Mouse (Mus musculus) forebrain, embryonic 10.5 days (tissue): ENCODE measurements around the gene Mgam. TPM values are rescaled to one million over a fixed set of nuclear protein-coding genes. Genes with fewer than 3 reads are reported as not detected.
"Not testable (repeated sequence)": the region's sequence is repeated elsewhere in the genome, so short reads cannot be mapped to it uniquely, and the experiment has no call there.

Source experiments
- DNase-seq: peaks from one replicate; pipeline ENCODE4 v3.0.0-alpha.2; 2017; ENCODE audit warnings: low spot score; ENCODE audit errors: extremely low spot score
- H3K27ac ChIP-seq: fragments of 300-500 bp; sonication (generic); 2 replicates; pipeline ENCODE4 v1.5.1; 2016; ENCODE audit warnings: mild to moderate bottlenecking
- H3K27me3 ChIP-seq: fragments of 300-500 bp; sonication (generic); 2 replicates; pipeline ENCODE4 v1.6.1; 2016; ENCODE audit warnings: mild to moderate bottlenecking; ENCODE audit not compliant: poor library complexity, severe bottlenecking
- H3K36me3 ChIP-seq: fragments of 300-500 bp; sonication (generic); replicated peaks from 2 replicates; pipeline ENCODE4 v1.6.1; 2016; ENCODE audit warnings: mild to moderate bottlenecking, moderate library complexity
- H3K4me1 ChIP-seq: fragments of 300-500 bp; sonication (generic); 2 replicates; pipeline ENCODE4 v1.6.1; 2016
- H3K4me3 ChIP-seq: fragments of 300-500 bp; sonication (generic); 2 replicates; pipeline ENCODE4 v1.5.1; 2016; ENCODE audit warnings: mild to moderate bottlenecking, moderate library complexity
- H3K9me3 ChIP-seq: fragments of 300-500 bp; sonication (generic); 2 replicates; pipeline ENCODE4 v1.6.1; 2016; ENCODE audit warnings: mild to moderate bottlenecking, moderate library complexity
- WGBS: fragments of 180-500 bp; shearing (Covaris S2); methylation state at CpG from one replicate; pipeline ENCODE4 v1.1.7; 2016; 5-methylcytosine and 5-hydroxymethylcytosine counted together
- polyA plus RNA-seq: library from polyadenylated mRNA; unstranded; fragments of >200 nt; fragmentation: Nextera tagmentation; extraction: Ambion mirVana; gene quantifications from 2 replicates; pipeline ENCODE4 v1.2.1, GENCODE M21; 2016

Mgam gene
- polyA plus RNA-seq, 1 experiment from 2014 or later = not detected

DNA sequence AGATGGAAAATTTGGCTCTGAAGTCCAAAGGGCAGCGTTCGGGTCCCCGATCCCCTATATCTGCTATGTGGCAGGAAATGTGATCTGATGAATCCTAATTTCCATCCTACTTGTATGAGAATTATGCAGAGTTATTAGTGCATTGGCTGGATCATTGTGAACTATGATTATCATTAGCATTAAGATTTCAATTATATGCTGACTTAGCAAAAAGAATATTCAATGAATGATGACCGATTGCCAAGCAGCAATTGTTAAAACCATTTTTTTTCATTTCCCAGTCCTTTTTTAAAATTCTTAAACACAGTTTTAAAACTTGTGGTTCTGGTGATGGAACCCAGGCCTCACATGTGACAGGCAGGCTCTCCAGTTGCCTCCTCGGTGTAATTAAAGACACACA lies 9.1 kb downstream of the Mgam start:
- Histone ChIP-seq H3K27me3 (no peaks in the 10 kb centered on the region), H3K27ac (no peak overlapping the region), H3K4me1 (no peaks in the 10 kb centered on the region), H3K4me3 (no peak overlapping the region), H3K9me3 (no peaks in the 10 kb centered on the region), H3K36me3 (no peaks in the 10 kb centered on the region)
- no peak for DNase-seq
- WGBS = 97% methylated on average over 5 of the region's 5 CpGs

DNA sequence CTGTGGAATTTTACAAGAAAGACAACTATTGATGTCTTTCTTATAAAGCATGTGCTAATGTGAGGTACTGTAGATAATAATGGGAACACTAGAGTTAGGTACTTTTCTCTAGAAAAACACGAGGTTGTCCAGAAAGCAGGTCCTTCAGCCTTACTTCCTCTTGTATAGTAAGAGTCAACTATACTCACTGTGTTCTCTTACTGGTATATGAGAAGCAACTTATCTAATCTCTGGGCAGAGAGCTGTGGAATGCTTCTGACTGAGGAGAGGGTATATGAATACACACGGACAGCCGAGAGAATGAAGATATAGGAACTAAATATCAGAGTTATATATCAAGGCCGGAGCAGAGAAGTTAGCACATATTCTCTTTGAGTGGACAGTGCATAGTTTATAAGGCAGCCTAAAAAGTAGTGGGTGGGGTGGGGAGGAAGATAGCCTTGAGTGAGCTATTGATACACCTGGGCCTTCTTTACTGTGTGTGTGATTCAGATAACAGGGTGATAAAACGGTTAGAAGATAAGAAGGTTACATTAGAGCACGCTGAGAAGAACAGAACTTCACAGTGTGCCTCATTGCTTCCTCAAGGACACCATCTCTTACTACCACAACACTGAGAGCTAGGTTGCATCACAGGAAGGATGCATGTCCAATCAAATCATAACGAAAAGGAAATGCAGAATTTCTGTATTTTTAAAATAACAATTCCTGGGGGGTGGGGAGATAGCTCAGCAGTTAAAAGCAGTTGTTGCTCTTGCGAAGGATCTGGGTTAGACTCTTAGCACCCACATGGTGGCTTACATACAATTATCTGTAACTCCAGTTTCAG lies 12.3 kb downstream of the Mgam start:
- Histone ChIP-seq H3K9me3 (no peaks in the 10 kb centered on the region), H3K27me3 (no peaks in the 10 kb centered on the region), H3K4me3 (no peak overlapping the region), H3K27ac (no peak overlapping the region), H3K4me1 (no peaks in the 10 kb centered on the region), H3K36me3 (no peaks in the 10 kb centered on the region)
- 89% methylated on average over 8 of the region's 8 CpGs for WGBS
- DNase-seq = no peak

DNA sequence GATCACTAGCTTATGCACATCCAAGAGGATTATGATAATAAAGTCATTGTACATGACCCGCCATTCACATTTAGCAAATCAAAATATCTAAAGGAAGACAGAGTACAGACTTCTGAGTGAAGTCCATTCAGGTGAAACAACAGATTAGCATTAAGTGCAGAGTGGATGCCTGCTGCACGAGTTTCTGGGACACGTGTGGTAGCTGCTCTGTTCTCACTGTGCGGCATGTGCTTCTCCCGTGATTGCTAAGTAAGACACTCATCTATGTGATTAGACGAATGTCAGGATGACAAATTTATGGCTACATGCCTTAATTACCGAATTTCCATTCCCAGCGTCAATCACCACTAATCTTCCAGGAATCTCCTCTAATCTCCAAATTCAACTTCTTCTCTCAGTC lies 17.1 kb downstream of the Mgam start:
- no peak overlapping the region for H3K27ac ChIP-seq
- H3K9me3 ChIP-seq = no peaks in the 10 kb centered on the region
- no peak overlapping the region for H3K4me3 ChIP-seq
- DNase-seq = no peak
- no peaks in the 10 kb centered on the region for H3K4me1 ChIP-seq
- WGBS = 84% methylated on average over 8 of the region's 8 CpGs
- H3K36me3 ChIP-seq = no peaks in the 10 kb centered on the region
- H3K27me3 ChIP-seq = no peaks in the 10 kb centered on the region

DNA sequence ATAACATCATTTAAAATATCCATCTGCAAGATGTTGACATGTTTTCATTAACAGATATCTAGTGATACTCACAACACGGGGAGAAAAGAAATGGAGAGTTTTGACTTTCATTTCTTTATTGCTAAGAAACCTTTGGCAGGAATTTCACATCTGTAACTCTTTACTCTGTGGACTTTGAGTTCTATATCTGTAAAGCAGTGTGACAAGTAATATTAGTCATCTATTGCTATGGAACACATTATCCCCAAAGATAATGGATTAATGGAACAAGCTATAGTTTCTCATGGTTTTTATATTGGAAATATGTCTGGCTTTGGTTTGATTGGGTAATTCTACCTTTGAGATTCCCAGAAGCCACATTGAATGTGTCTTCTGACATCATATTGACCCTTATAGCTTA lies 22.3 kb downstream of the Mgam start:
- H3K9me3 ChIP-seq = no peaks in the 10 kb centered on the region
- no peaks in the 10 kb centered on the region for H3K4me1 ChIP-seq
- H3K27me3 ChIP-seq = no peaks in the 10 kb centered on the region
- no peak overlapping the region for H3K27ac ChIP-seq
- DNase-seq = no peak
- WGBS = 92% methylated on average over 1 of the region's 1 CpGs
- no peak overlapping the region for H3K4me3 ChIP-seq
- H3K36me3 ChIP-seq = no peaks in the 10 kb centered on the region

DNA sequence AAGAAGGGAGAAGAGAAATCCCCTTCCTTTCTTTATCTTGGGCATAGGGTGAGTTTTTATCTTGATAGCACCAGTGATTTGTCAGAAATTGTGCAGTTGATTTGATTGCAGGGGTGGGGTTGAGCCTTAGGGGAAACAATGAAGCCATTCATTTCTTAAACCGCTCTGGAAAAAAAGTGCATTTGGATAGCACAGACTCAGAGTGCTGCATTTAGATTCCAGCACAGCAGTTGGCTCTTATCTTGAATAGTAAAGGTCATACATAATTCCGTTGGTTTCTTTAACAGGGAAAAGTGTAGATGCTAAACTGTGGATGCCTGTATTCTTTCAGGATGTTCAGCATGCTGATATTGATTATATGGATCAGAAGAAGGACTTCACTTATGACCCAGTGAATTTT lies 32.3 kb downstream of the Mgam start:
- H3K9me3 ChIP-seq = no peaks in the 10 kb centered on the region

DNA sequence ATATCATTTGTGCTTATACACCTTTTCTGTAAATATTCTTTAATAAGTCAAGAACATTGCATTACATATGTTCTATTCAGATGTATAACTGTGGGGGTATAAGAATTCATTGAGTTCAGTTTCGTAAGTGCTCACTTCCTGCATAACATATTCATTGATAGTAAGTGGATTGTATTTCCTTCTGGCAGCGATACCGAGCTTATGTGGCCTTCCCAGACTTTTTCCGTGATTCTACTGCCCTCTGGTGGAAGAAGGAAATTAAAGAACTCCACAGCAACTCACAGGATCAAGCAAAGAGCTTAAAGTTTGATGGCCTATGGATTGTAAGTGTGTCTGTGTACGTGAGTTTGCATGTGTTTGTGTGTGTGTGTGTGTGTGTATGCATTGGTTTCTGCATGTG lies 60.5 kb downstream of the Mgam start:
- H3K27ac ChIP-seq = no peak overlapping the region
- H3K9me3 ChIP-seq = no peaks in the 10 kb centered on the region
- no peaks in the 10 kb centered on the region for H3K36me3 ChIP-seq
- no peaks in the 10 kb centered on the region for H3K4me1 ChIP-seq
- H3K27me3 ChIP-seq = no peaks in the 10 kb centered on the region
- no peak overlapping the region for H3K4me3 ChIP-seq
- DNase-seq = peak; percentile 18
- 19% methylated on average over 5 of the region's 5 CpGs for WGBS

More for the DNA sequence above, 32.3 kb downstream of the Mgam start:
- Histone ChIP-seq H3K27me3 (no peaks in the 10 kb centered on the region), H3K4me3 (no peak overlapping the region), H3K27ac (no peak overlapping the region), H3K36me3 (no peaks in the 10 kb centered on the region), H3K4me1 (peaks cover 9% of the 10 kb centered on the region; the same call in 1 of the 2 replicates)
- 20% methylated on average over 2 of the region's 2 CpGs for WGBS
- no peak for DNase-seq

DNA sequence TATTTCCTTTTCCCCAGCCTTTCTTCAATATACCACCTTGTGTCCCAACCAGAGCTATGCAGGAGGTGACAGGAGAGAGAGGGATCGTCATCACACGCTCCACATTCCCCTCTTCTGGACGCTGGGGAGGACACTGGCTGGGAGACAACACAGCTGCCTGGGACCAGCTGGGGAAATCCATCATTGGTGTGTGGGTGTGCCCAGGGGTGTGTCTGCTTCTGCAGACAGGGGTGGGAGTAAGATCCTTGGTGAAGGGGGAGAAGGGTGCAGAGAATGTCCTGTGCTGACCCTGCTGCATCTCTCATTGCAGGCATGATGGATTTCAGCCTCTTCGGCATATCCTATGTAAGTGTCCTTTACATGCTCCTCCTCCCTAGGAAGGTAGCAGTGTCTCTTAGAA lies 63.4 kb downstream of the Mgam start:
- not testable (repeated sequence) for H3K9me3 ChIP-seq, DNase-seq, H3K4me1 ChIP-seq, H3K36me3 ChIP-seq, H3K27ac ChIP-seq, H3K4me3 ChIP-seq, H3K27me3 ChIP-seq
- 66% methylated on average over 4 of the region's 4 CpGs for WGBS

DNA sequence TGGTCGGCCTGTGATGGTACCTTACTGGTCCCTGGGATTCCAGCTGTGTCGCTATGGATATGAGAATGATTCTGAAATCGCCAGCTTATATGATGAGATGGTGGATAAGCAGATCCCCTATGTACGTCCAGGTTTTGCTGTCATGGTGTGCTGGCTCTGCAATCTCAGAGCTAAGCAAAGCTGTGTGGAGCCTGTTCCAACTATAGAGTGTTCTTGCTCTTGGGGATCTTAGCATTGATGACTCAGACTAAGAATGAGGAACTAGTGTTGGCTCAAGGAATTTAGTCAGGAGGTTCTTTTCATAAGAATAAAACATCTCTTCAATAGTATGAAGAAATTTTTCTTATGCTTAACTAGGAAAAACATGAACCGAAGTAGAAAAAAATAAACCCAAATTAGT lies 84.9 kb downstream of the Mgam start:
- H3K4me1 ChIP-seq, H3K9me3 ChIP-seq, H3K27me3 ChIP-seq, DNase-seq, H3K4me3 ChIP-seq, H3K27ac ChIP-seq, H3K36me3 ChIP-seq: not testable (repeated sequence)
- 87% methylated on average over 5 of the region's 5 CpGs for WGBS

DNA sequence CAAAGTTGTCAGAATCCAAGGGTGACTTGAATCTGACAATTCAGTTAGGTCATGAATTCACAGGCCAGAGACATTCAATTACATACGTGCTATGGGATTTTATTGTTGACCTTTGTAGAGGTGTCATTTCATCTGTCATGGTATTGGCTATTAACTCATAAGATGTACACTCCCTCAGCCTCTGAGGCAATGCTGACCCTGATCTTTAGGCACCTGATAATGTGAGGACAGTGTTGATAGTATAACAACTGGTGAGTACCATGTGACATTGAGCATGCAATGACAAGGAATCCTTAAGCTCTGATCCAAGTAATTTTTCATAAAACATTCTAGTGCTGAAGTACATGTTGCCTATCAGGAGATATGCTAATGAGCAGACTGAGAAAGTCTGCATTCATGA lies 87.1 kb downstream of the Mgam start:
- Histone ChIP-seq H3K27ac (no peak overlapping the region), H3K4me1 (no peaks in the 10 kb centered on the region), H3K4me3 (no peak overlapping the region), H3K36me3 (no peaks in the 10 kb centered on the region), H3K9me3 (no peaks in the 10 kb centered on the region), H3K27me3 (no peaks in the 10 kb centered on the region)
- DNase-seq = no peak
- 83% methylated on average over 1 of the region's 1 CpGs for WGBS

DNA sequence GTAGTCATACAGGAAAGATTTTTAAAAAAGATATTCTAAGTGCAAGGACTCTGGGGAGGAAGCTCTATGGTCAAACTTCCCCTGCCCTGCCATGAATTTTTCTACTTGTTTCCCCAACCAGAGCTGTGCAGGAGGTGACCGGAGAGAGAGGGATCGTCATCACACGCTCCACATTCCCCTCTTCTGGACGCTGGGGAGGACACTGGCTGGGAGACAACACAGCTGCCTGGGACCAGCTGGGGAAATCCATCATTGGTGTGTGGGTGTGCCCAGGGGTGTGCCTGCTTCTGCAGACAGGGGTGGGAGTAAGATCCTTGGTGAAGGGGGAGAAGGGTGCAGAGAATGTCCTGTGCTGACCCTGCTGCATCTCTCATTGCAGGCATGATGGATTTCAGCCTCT lies 99.9 kb downstream of the Mgam start:
- H3K4me1 ChIP-seq, H3K27ac ChIP-seq, H3K4me3 ChIP-seq, H3K36me3 ChIP-seq, DNase-seq, H3K27me3 ChIP-seq, H3K9me3 ChIP-seq: not testable (repeated sequence)
- WGBS = 88% methylated on average over 4 of the region's 4 CpGs

DNA sequence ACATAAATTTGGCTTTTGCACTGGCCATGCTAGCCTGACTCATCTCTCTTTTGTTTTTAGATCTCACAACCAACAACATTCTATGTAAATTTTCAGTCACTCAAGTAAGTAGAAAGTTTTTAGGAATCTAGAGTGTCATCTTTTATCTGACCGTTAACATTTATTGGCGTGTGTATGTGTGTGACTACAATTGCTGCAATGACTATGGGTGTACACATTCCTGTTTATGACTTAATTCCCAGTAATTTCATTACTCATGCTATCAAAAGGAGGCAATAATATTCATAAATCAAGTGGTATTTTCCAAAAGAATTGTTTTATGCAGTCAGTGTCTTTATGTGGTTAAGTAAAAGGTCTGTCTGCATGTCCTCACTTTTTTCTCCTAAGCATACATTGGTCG lies 110.9 kb downstream of the Mgam start:
- Histone ChIP-seq H3K27ac (no peak overlapping the region), H3K36me3 (no peaks in the 10 kb centered on the region), H3K4me1 (no peaks in the 10 kb centered on the region), H3K9me3 (no peaks in the 10 kb centered on the region), H3K27me3 (no peaks in the 10 kb centered on the region), H3K4me3 (no peak overlapping the region)
- 91% methylated on average over 3 of the region's 3 CpGs for WGBS
- no peak for DNase-seq

DNA sequence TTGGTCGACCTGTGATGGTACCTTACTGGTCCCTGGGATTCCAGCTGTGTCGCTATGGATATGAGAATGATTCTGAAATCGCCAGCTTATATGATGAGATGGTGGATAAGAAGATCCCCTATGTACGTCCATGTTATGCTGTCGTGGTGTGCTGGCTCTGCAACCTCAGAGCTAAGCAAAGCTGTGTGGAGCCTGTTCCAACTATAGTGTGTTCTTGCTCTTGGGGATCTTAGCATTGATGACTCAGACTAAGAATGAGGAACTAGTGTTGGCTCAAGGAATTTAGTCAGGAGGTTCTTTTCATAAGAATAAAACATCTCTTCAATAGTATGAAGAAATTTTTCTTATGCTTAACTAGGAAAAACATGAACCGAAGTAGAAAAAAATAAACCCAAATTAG lies 120.4 kb downstream of the Mgam start:
- WGBS = 85% methylated on average over 6 of the region's 6 CpGs
- H3K27ac ChIP-seq, H3K36me3 ChIP-seq, DNase-seq, H3K27me3 ChIP-seq, H3K4me1 ChIP-seq, H3K9me3 ChIP-seq, H3K4me3 ChIP-seq: not testable (repeated sequence)

DNA sequence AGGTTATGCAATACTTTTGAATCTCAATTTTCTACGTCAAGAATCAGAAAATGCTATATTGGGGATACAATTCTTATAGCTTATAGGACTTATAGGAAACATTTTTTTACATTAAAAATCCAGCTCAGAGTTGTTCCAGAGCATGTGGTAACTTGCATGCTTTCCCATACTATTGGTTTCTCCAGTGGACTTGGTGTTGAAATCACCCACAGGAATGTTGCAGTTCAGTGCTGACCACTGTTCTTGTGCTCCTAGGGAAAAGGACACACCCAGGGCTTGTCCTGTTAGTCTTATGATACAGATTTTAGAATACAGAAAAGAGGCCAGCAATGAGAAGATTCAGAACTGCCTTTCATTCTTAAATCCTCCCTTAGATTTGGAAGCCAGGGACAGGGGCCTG lies 127.3 kb downstream of the Mgam start:
- no peak overlapping the region for H3K4me3 ChIP-seq
- H3K27me3 ChIP-seq = no peaks in the 10 kb centered on the region
- no peaks in the 10 kb centered on the region for H3K4me1 ChIP-seq
- H3K36me3 ChIP-seq = no peaks in the 10 kb centered on the region
- H3K27ac ChIP-seq = no peak overlapping the region
- DNase-seq = no peak
- 86% methylated on average over 1 of the region's 1 CpGs for WGBS
- no peaks in the 10 kb centered on the region for H3K9me3 ChIP-seq

DNA sequence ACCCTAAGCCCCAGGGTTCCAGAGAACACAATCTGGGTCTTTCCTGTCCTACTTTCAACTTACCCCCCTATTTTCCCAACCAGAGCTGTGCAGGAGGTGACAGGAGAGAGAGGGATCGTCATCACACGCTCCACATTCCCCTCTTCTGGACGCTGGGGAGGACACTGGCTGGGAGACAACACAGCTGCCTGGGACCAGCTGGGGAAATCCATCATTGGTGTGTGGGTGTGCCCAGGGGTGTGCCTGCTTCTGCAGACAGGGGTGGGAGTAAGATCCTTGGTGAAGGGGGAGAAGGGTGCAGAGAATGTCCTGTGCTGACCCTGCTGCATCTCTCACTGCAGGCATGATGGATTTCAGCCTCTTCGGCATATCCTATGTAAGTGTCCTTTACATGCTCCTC lies 128.7 kb downstream of the Mgam start:
- H3K27ac ChIP-seq, DNase-seq, H3K36me3 ChIP-seq, H3K27me3 ChIP-seq, H3K4me3 ChIP-seq, H3K9me3 ChIP-seq, H3K4me1 ChIP-seq: not testable (repeated sequence)
- WGBS = 86% methylated on average over 4 of the region's 4 CpGs
